Mouse (Mus musculus): ENCODE measurements around the gene Hsph1. TPM values are rescaled to one million over a fixed set of nuclear protein-coding genes. Genes with fewer than 3 reads are reported as not detected.

Hsph1 gene
- 10 to 100 TPM; 23.0 to 28.5 TPM for total RNA-seq (2021)
- long read RNA-seq, experiment 1, transcript Hsph1-211 (18 exons, 3,802 nt), result major isoform, 36 of 40 reads
- long read RNA-seq, experiment 1, partial matches to known transcripts, result 1 of 40 reads
- long read RNA-seq, experiment 1, other reads (novel, unspliced or antisense), result 2 of 40 reads
- long read RNA-seq, experiment 2, transcript Hsph1-211 (18 exons, 3,802 nt), result major isoform, 23 of 27 reads
- long read RNA-seq, experiment 2, partial matches to known transcripts, result 2 of 27 reads
- long read RNA-seq, experiment 2, other reads (novel, unspliced or antisense), result 0 of 27 reads

GRCm38 (mm10) chr5:149636075-149636920, at the start of gene Hsph1:
Gene Hsph1 (minus strand): TSS chr5:149636376.
- intact Hi-C loops (cut with DNase I), result no loop called here
- DNase-seq, result peak; percentile 95 to 96

- intact Hi-C loops (cut with DNase I), result no loop called here
- no peak for DNase-seq
Measured at GRCm38 (mm10) chr5:149680946-149681345, 44.8 kb upstream of the Hsph1 start.

DNA sequence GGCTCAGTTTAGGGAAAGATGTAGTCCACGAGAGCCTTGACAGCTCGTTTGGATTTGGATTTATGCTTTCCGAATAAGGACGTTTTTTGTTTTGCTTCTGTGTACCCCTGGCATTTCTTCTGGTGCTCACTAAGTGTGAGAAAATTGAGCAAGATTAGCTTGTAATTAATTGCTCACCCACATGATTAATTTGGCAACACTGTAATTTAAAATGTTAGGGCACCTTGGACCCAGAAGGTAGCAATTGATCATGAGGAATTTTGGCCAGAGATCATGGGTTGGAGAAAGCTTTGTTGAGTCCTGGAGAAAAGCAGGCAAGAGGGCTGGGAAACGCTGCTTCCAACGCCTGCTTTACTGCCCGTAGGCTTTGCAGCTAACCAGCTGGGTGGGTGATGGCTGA, 43.7 kb upstream of the Hsph1 start:
- intact Hi-C loops (cut with DNase I), result no loop called here

DNA sequence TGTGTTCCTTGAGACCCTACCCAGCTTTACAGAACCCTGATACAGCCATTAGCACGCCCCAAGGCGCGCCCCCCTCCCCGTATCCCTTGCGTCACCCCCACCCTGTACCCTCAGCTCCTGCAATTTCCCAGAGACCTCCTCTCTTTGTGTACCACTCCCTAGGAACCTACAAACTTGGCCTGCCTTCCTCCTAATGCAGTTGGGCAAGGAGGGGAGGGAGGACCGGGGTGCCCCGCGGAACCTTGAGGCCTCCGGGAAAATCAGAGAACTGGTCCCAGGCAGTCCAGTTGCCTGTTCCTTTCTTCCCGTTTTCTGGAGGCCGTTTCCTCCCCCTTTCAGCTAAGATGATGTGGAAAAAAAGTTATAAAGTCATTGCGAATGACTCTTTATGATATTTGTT, 43.2 kb upstream of the Hsph1 start:
- DNase-seq, result no peak

More for the DNA sequence above, 43.7 kb upstream of the Hsph1 start:
- DNase-seq, result no peak

DNA sequence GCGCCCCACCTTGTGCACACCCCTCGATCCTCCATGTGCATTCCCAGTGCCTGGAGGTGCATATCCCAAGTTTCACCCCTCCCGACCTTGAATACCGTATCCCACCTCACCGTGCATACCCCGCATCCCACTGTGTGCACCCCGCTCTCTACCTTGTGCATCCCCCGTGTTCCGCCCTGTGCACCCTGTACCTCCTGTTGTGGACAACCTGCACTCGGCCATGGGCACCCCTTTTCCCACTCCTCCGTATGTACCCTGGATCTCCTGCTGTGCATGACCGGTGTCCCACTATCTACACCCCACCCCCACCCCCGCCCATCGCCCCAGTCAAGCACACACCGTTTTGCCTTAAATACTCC, 42.8 kb upstream of the Hsph1 start:
- intact Hi-C loops (cut with DNase I), result no loop called here

More for the DNA sequence above, 43.2 kb upstream of the Hsph1 start:
- intact Hi-C loops (cut with DNase I), result no loop called here

DNA sequence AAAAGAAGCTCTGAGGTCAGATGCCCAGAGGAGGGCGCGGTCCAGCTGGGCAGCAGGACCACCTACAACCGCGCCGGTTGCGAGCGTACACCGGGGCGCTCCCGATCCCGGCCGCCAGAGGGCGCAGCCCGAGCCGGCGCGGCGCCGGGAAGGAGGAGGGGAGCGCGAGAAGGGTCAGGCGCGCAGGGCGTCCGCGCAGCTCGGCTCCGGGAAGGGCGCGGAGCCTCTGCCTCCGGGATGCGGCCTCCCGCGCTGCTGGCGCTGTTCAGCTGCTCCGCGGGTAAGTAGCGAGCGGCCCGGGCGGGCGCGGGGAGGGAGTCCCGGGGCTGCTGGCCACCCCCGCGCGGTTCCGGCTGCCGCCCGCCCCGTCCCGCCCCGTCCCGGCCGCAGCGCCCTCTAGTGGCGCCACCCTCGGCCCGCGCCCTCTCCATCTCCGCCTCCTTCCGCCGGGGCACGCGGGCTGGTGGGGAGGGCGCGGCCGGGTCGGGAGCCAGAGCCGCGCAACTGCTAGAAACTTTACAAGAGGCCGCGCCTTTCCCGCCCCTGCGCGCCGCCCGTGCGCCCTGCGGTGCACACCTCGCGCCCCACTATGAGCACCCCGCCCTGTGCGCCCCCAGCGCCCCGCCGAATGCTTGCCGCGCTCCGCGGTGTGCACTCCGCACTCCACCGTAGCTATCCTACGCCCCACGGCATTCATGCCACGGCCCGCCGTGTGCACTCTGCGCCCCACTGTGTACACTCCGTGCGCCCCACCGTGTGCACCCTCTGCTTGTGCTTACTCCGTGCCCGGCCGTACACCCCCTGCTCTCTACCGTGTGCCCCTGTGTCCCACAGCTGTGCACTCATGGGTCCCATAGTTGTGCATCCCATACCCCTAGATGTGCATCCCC, 42.2 kb upstream of the Hsph1 start, which contains the start of gene B3glct:
Gene B3glct, plus strand, starts transcription at position 131 of the 890 bp plus-strand sequence.
- peak; percentile 93 to 94 for DNase-seq
- intact Hi-C loops (cut with DNase I), result no loop called here

More for the DNA sequence above, 42.8 kb upstream of the Hsph1 start:
- no peak for DNase-seq

DNA sequence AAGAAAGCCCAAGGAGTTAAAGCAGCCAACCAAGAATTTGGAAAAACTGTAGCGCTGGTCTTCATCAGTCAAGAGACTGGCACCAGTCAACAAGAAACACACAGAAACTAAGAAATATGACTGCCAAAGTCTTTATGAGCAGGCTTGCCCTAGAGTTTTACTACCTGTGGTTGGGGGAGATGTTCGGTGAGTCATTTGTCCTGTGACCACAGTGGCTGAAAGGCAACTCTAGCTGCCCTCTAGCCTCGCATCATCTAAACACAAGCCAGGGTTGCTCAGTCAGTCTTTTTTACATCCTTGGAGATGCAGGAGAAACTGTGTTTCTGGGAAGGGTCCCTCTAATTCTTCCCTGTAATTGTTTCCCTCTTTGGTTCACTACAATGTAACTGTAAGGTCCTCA, 41.0 kb upstream of the Hsph1 start:
- DNase-seq, result no peak
- intact Hi-C loops (cut with DNase I), result no loop called here

DNA sequence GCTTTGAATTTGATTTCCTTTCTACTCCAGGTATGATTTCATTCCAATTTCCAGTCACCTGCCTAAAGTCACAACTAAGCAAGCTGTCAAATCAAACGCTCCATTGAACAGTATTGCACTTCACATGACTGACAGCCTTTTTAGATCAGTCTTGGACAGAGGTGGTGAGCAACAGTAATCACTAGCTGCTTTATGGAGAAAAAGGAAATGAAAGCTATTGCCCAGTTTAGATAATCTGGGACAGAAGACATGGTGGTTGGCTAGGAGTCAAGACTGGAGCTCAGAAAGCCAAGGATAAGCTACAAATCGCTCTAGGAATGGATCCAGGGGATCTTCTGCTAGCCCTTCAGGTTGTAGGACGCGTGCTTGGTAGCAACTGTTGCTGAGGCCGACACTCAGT, 27.2 kb upstream of the Hsph1 start:
- intact Hi-C loops (cut with DNase I), result no loop called here

DNA sequence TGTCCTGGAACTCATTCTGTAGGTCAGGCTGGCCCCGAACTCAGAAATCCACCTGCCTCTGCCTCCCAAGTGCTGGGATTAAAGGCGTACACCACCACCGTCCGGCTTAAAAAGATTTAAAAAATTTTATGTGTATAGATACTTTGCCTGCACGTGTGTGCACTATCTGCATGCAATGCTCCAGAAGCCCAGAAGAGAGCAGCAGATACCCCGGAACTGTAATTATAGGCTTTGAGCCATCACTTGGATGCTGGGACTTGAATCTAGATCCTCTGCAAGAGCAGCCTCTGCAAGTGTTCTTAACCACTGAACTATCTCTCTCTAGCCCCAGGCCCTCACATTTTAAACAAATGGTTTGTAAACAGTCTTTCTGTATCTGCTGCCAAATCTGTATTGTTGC, 26.8 kb upstream of the Hsph1 start:
- no peak for DNase-seq
- intact Hi-C loops (cut with DNase I), result no loop called here

More for the DNA sequence above, 27.2 kb upstream of the Hsph1 start:
- no peak for DNase-seq

GRCm38 (mm10) chr5:149661428-149661827, 25.3 kb upstream of the Hsph1 start:
- no peak for DNase-seq
- intact Hi-C loops (cut with DNase I), result no loop called here

GRCm38 (mm10) chr5:149659414-149659780, 23.2 kb upstream of the Hsph1 start:
- no peak for DNase-seq
- intact Hi-C loops (cut with DNase I), result no loop called here

DNA sequence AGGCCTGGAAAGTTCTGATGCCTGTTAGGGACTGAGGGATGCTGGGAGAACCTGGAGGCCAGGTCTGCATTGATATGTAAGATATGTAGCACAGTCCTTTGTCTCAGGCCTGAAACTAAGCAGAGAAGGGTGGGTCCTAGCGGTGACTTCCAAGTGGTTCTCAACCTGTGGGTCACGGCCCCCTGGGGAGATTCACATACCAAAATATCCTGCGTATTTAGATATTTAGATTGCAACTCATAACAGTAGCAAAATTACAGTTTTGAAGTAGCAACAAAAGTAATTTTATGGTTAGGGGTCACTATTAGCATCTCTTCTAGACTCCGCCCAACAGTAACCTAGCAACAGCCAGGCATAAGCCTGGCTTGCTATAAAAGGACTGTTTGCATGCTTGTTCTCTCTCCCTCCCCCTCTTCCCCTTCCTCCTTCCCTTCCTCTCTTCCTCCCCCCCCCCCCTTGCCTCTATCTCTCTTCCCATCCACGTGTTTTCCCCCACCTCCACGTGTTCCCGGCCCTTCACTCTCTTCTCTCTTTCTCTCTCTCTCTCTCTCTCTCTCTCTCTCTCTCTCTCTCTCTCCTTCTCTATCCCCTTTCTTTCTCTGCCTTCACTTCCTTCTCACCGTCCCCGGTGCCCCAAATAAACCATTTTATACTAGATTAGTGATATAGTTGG, 22.7 kb upstream of the Hsph1 start:
- intact Hi-C loops (cut with DNase I), result no loop called here
- no peak for DNase-seq

DNA sequence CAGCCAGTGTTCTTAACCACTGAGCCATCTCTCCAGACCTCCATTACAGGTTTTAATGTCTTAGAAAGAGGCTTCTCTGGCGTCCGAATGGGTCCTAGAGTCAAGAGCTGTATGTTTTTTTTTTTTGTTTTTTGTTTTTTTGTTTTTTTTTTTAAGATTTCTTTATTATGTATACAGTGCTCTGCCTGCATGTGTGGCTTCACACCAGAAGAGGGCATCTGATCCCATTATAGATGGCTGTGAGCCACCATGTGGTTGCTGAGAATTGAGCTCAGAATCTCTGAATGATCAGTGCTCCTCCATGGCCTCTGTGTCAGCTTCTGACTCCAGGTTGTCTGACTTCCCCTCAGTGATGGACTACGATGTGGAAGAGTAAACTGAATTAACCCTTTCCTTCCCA, 21.8 kb upstream of the Hsph1 start:
- no peak for DNase-seq
- intact Hi-C loops (cut with DNase I), result no loop called here

GRCm38 (mm10) chr5:149655636-149656035, 19.5 kb upstream of the Hsph1 start:
- DNase-seq, result no peak
- intact Hi-C loops (cut with DNase I), result no loop called here

- no peak for DNase-seq
- intact Hi-C loops (cut with DNase I), result no loop called here
Measured at GRCm38 (mm10) chr5:149650179-149650553, 14.0 kb upstream of the Hsph1 start.

DNA sequence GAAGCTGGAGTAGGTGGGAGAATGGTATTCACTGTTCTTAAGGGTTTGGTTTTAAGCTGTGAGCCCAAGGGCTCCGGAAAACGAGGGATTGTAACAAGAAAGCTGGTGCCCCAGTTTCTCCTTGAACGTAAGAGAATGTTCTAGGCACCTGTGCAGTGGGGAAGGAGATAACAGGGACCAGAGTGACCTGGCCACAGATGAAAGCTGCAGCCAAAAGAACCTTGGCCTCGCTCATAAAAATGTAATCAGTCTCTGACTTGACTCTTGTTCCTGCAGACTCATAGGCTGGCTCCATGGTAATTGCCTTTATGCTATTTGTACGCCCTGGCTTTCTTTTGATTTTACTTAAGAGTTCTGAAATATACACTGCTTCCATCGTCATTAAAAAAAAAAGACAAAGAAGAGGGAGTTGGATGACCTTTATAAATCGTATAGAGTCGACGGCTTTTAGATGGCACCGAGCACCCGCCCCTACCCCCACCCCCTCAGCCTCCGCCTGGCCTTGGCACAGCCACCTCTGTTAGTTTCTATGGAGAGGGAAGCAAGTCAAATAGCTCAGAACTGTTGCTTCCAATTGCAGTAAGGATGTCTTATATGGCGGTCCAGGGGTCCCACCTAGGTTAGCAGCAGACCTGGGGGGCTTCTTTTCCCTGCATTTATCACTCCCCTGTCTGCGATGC, 13.5 kb upstream of the Hsph1 start:
- intact Hi-C loops (cut with DNase I), result no loop called here

GRCm38 (mm10) chr5:149648895-149649406, 12.8 kb upstream of the Hsph1 start:
- intact Hi-C loops (cut with DNase I), result no loop called here
- no peak for DNase-seq

More for the DNA sequence above, 13.5 kb upstream of the Hsph1 start:
- DNase-seq, result no peak

- intact Hi-C loops (cut with DNase I), result no loop called here
- peak in 1 of 2 experiments; percentile 40 for DNase-seq
Measured at GRCm38 (mm10) chr5:149648196-149648595, 12.0 kb upstream of the Hsph1 start.

DNA sequence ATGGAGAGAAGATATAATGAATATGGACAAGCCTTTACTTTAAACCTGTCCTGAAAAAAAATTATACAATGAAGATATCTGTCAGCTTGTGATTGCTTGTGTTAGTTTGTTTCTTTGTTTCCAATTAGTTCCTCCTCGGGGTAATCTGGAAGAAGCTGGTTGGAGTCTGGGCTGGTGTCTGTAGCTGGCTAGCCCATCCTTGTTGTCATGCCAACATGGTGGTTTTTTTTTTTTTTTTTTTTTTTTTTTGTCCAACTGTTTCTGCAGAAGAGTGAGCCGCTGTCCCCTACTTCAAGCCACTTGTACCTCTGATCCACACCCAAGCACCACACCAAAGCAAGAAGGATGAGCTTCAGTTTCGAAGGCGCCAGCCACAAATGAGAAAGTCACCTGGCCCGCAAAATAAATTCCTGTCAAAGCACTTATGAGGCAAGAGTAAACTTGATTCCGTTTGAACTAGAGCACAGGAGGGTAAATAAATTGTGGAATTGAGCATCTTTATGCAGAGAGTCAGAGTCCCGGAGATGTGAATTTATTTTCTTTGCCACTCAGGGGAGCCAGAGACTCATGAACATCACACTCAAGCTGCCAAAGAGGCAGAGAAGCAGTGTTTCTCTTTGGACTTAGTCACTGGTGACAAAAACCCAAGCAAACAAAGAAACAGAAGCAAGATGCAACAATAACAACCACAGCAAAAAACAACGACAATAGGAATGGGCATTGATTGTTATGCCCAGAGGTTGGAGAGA, 11.4 kb upstream of the Hsph1 start:
- intact Hi-C loops (cut with DNase I), result no loop called here
- no peak for DNase-seq
